ENCODE assay signal across 21 mouse cellular contexts in the genomic region with DNA sequence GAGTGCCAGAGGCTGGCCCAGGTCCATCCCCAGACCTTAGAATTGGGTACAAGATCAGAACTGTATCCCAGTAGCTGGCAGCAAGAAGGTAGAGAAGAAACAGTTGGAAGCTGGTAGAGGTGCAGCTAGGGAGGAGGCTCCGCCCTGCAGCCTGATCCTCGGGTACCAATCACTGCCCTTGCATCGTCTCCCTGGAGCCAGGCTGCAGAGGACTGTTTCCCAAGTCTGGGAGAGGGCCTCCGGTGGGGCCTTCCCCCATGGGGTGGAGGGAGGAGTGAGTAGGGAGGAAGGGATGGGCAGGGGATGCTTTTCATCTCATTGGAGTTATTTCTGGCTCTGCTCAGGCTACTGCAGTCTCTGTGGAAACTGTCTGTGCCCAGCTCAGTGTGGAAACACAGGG. TPM values are rescaled to one million over a fixed set of nuclear protein-coding genes. Genes with fewer than 3 reads are reported as not detected.
A peak's percentile ranks its signal among the peaks of the same experiment; 100 is the strongest.
DNase-seq lines count a peak whose midpoint lies in the region.
"Had no signal": no experiment of that assay in that cellular context is flagged by ENCODE, and none has a peak within 500 bp of the region (broad histone marks: within the 10 kb centered on the region; RNA-seq: fewer than 3 reads in every experiment).

No protein-coding gene starts in this region.

- DNase-seq in frontal cortex, postnatal 36 days (ENCODE audit: low spot score in 2 of 2), result peak; percentile 49 to 61
- DNase-seq in frontal cortex, adult 2 months (ENCODE audit: extremely low spot score in 1 of 2, low spot score in 1 of 2), result no peak
- DNase-seq in layer of hippocampus, postnatal 36 days, result peak; percentile 38 to 47
- DNase-seq in layer of hippocampus, adult 9-11 months, result no peak
- DNase-seq in right cerebral cortex, postnatal 10 days (ENCODE audit: low spot score in 2 of 2), result peak; percentile 59 to 68
- DNase-seq in right cerebral cortex, adult 2 months (ENCODE audit: low spot score in 2 of 2), result no peak
- no peak for DNase-seq in thymus, postnatal 4 days
- DNase-seq: cerebellum, adult 9-11 months; gastrocnemius, postnatal 36 days; kidney, adult 9 months; kidney, postnatal 36 days; lung, adult 18-20 months had no signal

RNA-seq across cellular contexts. Expression of a gene that starts 17.7 kb away (rescaled TPM):
- not detected in 2 replicates for polyA plus RNA-seq in frontal cortex, adult 2 months (2012; rRNA removed)
- not detected for total RNA-seq in layer of hippocampus, postnatal 36 days (2021)
- total RNA-seq: gastrocnemius, postnatal 36 days; left cerebral cortex, postnatal 10 days; liver, adult 2 months; megakaryocyte-erythroid progenitor cell, adult 5-6 weeks had no signal
- polyA plus RNA-seq: C2C12; heart, embryonic 13.5 days; hindbrain, embryonic 13.5 days; intestine, embryonic 14.5 days; liver, adult 2 months; neural tube, embryonic 13.5 days; urinary bladder, adult 2 months had no signal

Comparison
In these comparisons a context has a peak if more than half of its experiments do, and no peak if none do; other contexts are left out.
1. DNase-seq: peak in frontal cortex, postnatal 36 days (2 of 2), layer of hippocampus, postnatal 36 days (2 of 2) and right cerebral cortex, postnatal 10 days (2 of 2); none in frontal cortex, adult 2 months (0 of 2), layer of hippocampus, adult 9-11 months (single experiment), right cerebral cortex, adult 2 months (0 of 2) and thymus, postnatal 4 days (single experiment).